Mouse (Mus musculus): ENCODE measurements around the gene Ttll10.

- no peak for TF ChIP-seq EP300 (IDR thresholded peaks at IDR 0.05; ENCODE audit: low read depth)
- no peak for TF ChIP-seq CTCF (IDR thresholded peaks at IDR 0.05; ENCODE audit: low read depth)
Observed at GRCm38 (mm10) chr4:156054130-156054529, 5.1 kb downstream of the Ttll10 start.
